Mouse (Mus musculus) hindbrain, embryonic 11.5 days (tissue): ENCODE measurements at regions not wholly inside any gene's neighbourhood (a gene's known extent, or its start where the extent isn't known, plus 50 kb on each side); places are given as distances from the start of the nearest gene placed in this dataset.

Source experiments
- ATAC-seq: fragments of 200-750 bp; cut with Nextera tagmentation; 2 replicates; pipeline ENCODE4 v1.8.0; 2017; ENCODE audit warnings: mild to moderate bottlenecking, moderate TSS enrichment, moderate library complexity; ENCODE audit not compliant: low FRiP score
- DNase-seq: peaks from one replicate; pipeline ENCODE4 v3.0.0-alpha.2; 2015; ENCODE audit warnings: low spot score
- H3K27ac ChIP-seq: fragments of 300-500 bp; sonication (generic); 2 replicates; pipeline ENCODE4 v1.5.1; 2014; ENCODE audit warnings: mild to moderate bottlenecking, low read depth, low read length
- H3K27me3 ChIP-seq: fragments of 300-500 bp; sonication (generic); 2 replicates; pipeline ENCODE4 v1.6.1; 2014; ENCODE audit warnings: mild to moderate bottlenecking, low read length, moderate library complexity, mixed read lengths; ENCODE audit not compliant: control insufficient read depth, insufficient read depth
- H3K36me3 ChIP-seq: fragments of 300-500 bp; sonication (generic); 2 replicates; pipeline ENCODE4 v1.6.1; 2014; ENCODE audit warnings: mild to moderate bottlenecking, low read length, moderate library complexity, mixed read lengths; ENCODE audit not compliant: control insufficient read depth, insufficient read depth
- H3K4me1 ChIP-seq: fragments of 300-500 bp; sonication (generic); replicated peaks from 2 replicates; pipeline ENCODE4 v1.6.1; 2014; ENCODE audit warnings: low read length, mixed read lengths; ENCODE audit not compliant: control insufficient read depth, insufficient read depth
- H3K4me2 ChIP-seq: fragments of 300-500 bp; sonication (generic); replicated peaks from 2 replicates; pipeline ENCODE4 v1.6.1; 2014; ENCODE audit warnings: mild to moderate bottlenecking, low read depth, low read length
- H3K4me3 ChIP-seq: fragments of 300-500 bp; sonication (generic); 2 replicates; pipeline ENCODE4 v1.5.1; 2014; ENCODE audit warnings: low read depth, low read length
- H3K9ac ChIP-seq: fragments of 300-500 bp; sonication (generic); 2 replicates; pipeline ENCODE4 v1.6.1; 2014; ENCODE audit warnings: low read depth, low read length
- H3K9me3 ChIP-seq: fragments of 300-500 bp; sonication (generic); 2 replicates; pipeline ENCODE4 v1.6.1; 2016; ENCODE audit warnings: low read length; ENCODE audit not compliant: control insufficient read depth
- WGBS: fragments of 180-500 bp; shearing (Covaris S2); extraction: QIAGEN DNeasy Blood & Tissue Kit; methylation state at CpG from one replicate; pipeline ENCODE4 v1.1.7; 2014; 5-methylcytosine and 5-hydroxymethylcytosine counted together

DNA sequence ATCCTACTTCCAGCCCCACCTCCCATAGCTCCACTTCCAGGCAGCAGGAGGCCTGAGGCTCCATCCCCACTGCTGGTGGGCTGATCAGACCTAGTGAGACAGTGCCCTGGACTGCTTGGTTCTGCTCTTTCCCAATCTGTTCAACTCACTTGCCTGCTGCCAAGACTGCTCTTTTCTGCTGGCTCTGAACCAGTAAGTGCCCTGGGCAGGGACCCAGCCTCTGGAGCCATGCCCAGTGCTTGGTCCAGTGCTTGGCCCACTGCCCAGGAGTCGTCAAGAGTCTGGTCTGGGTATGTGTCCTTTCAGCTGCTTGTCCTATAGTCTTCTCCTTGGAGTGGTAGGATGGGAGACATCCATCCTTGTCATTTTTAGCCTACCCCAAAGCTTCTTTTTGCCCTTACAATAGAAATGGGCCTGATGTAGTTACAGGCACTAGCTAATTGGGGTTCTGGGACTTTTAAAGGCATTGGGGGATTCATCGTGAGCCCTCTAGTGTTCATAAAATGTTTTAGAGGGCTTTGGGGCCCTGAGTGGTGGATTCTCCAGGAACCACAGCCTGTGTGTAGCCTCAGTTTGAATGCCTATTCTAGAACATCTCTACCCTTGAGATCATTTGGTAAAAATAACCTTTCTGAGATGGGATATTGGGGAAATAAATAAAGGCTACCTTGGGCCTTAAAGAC is 94.7 kb upstream of the Ssbp2 start:
- Histone ChIP-seq H3K4me1 (no peaks in the 10 kb centered on the region), H3K27ac (no peak overlapping the region), H3K9me3 (no peaks in the 10 kb centered on the region), H3K36me3 (no peaks in the 10 kb centered on the region), H3K9ac (no peak overlapping the region), H3K4me3 (no peak overlapping the region), H3K27me3 (no peaks in the 10 kb centered on the region), H3K4me2 (no peak overlapping the region)
- ATAC-seq = no peak
- WGBS = 78% methylated on average over 2 of the region's 2 CpGs
- no peak for DNase-seq

DNA sequence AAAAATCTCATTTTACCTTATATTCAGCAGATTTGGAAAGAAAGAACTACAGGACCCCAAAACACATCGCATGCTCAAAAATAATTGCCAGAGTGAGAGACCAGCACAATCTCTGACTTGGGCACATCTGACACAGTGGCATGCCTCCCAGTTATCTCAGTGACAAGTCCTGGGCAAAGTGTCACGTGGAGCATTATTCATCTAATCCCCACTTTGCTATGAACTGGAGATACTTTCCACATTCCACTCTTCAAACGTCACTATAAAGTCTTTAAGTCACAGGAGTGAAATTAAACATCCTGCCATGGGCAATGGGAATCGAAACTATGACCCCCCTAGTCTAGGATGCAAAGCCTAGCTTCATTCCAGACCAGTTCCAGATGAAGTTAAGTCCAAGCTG is 93.5 kb upstream of the Ssbp2 start:
- Histone ChIP-seq H3K4me1 (0 out of 2 replicates have a peak, but pooled peaks cover 2% of the 10 kb centered on the region), H3K27me3 (no peaks in the 10 kb centered on the region), H3K4me2 (no peak overlapping the region), H3K36me3 (no peaks in the 10 kb centered on the region), H3K9me3 (no peaks in the 10 kb centered on the region), H3K27ac (no peak overlapping the region), H3K9ac (no peak overlapping the region), H3K4me3 (no peak overlapping the region)
- 85% methylated on average over 4 of the region's 4 CpGs for WGBS
- ATAC-seq = no peak
- DNase-seq = no peak

DNA sequence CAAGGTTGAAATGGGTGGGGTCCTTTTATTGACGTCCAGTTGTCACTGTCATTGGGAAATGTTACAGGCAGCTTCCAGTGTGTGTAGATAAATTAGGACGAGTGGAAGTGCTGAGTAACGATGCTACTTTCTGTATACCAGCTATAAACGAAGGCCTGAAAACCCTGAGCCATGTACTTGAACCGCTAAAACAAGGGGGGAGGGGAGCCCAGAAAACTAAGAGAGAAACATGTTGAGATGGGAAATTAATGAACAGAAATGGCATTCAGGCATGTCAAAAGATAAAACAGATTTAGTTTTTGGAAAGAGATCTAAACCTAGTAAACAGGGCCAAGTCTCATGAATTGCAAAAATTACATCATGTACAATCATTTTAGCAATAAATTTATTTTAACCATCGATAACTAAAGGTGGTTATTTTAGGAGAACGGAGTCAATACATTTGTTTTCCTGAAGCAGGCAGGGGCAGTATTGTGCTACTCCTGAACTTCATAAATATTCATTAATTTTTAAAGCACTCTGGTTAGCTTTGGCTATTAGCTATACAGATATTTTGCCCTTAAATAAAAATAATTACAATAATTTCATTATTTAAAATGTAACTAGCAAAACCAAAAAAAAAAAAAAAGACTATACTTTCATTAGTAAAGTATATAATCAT is 92.1 kb upstream of the Ssbp2 start:
- no peak for DNase-seq

DNA sequence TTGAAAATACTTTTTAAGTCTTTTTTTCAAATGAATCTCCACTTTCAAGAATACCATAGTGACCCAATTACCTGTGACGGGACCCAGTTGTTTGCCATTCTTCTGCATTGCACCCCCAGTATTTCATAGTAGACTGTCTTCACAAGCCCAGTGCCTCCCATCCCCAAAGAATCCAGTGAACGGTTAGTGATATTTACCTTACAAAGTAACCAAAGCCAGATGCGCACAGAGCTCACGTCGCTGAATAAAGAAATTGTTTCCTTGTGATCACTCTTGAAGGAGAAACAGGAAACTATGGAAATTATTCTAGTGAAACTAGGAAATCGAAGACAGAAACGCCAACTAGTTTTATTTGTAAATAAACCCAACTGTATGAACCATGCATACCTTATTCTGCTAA is 91.4 kb upstream of the Ssbp2 start:
- H3K4me2 ChIP-seq = no peak overlapping the region
- no peaks in the 10 kb centered on the region for H3K9me3 ChIP-seq
- H3K27ac ChIP-seq = no peak overlapping the region
- ATAC-seq = no peak
- no peaks in the 10 kb centered on the region for H3K36me3 ChIP-seq
- peaks cover 12% of the 10 kb centered on the region for H3K4me1 ChIP-seq
- WGBS = 77% methylated on average over 7 of the region's 7 CpGs
- peak; percentile 33 for DNase-seq
- no peak overlapping the region for H3K4me3 ChIP-seq
- no peaks in the 10 kb centered on the region for H3K27me3 ChIP-seq
- H3K9ac ChIP-seq = no peak overlapping the region

More for the DNA sequence above, 92.1 kb upstream of the Ssbp2 start:
- no peak for ATAC-seq
- Histone ChIP-seq H3K27ac (no peak overlapping the region), H3K36me3 (no peaks in the 10 kb centered on the region), H3K9ac (no peak overlapping the region), H3K4me1 (peaks cover 9% of the 10 kb centered on the region), H3K4me2 (no peak overlapping the region), H3K27me3 (no peaks in the 10 kb centered on the region), H3K9me3 (no peaks in the 10 kb centered on the region), H3K4me3 (no peak overlapping the region)
- 59% methylated on average over 7 of the region's 7 CpGs for WGBS

DNA sequence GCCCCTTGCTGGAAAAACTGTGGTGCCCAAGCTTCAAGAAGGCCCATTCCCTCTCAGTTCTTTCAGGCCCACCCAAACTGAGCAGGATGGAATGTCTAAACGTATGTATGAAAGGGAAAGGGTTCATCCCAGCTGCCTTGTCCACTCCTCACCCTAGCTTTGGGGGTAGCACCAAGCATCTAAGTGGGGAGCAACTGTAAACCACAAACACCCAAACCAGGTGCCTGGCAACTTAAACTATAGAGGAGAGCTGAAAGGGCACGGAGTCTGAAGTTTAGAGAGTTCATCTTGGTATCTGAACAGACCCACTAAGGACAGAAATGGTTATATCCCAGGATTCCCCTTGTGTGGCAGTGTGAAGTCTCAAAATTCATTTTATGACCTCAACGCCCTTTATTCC is 90.1 kb upstream of the Ssbp2 start:
- Histone ChIP-seq H3K4me3 (peak overlapping the region; percentile 36; the same call in 1 of the 2 replicates), H3K4me1 (peaks cover 15% of the 10 kb centered on the region), H3K9ac (peak overlapping the region; percentile 55), H3K27me3 (no peaks in the 10 kb centered on the region), H3K36me3 (no peaks in the 10 kb centered on the region), H3K9me3 (no peaks in the 10 kb centered on the region), H3K27ac (peak overlapping the region; percentile 98), H3K4me2 (peak overlapping the region; percentile 81)
- DNase-seq (no peak), ATAC-seq (no peak)
- 33% methylated on average over 3 of the region's 3 CpGs for WGBS

DNA sequence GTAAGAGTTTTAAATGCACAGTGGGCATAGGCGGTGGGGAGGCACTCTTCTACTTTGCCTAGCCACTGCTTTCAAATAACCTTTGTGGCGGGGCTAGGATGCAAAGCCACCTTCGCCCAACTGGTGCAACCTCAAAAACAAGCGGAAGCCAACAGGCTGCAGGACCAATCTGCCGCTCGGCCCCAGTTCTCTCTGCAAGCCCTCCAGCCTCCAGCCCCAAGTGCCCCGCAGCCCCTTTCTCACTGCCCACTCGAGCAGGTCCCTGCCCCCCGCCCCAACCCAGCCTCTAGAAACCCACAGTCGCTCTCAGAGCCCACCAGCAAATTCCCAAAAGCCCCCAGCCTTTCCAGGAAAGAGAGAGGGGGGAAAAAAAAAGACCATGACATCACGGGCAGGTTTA is 89.6 kb upstream of the Ssbp2 start:
- Histone ChIP-seq H3K27me3 (no peaks in the 10 kb centered on the region), H3K4me3 (peak overlapping the region; percentile 36), H3K9ac (peak overlapping the region; percentile 55), H3K4me2 (peak overlapping the region; percentile 81), H3K4me1 (peaks cover 15% of the 10 kb centered on the region), H3K36me3 (no peaks in the 10 kb centered on the region), H3K9me3 (no peaks in the 10 kb centered on the region), H3K27ac (peak overlapping the region; percentile 98)
- WGBS = 2% methylated on average over 11 of the region's 11 CpGs
- DNase-seq (no peak), ATAC-seq (peak; percentile 58)

DNA sequence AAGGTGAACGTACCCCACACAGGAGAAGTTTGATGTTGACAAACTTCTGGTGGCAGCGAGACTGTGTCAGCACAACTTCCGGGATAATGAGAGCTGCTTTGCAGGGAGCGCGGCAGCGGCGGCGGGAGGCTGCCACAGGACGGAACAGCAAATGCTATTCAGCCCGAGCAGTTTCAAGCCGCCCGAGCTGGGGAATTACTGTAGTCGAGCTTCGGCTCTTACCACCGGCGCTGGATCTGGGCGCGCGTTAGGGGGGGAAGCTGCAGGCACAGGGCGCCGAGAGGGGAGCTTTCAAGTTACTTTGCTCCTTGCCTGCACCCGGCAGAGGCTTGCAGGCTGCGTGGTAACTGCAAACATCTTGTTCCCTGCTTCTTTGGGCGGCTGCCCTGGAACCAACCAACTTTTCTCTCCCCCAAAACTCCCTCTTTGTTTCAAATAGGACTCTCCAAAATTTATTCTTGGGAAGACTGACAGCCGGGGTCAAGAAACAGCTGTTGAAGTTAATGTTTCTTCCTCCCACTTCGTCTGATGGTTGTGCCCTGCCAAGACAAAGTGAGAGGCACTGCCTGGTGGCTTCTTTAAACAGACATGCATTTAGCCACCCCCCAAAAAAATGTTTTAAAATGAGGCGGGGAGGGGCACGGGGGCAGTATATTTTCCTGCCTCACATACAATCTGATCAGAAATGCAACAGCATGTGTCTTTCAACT is 89.0 kb upstream of the Ssbp2 start:
- DNase-seq = peak; percentile 98
- under 1% methylated on average over 28 of the region's 28 CpGs for WGBS
- Histone ChIP-seq H3K36me3 (no peaks in the 10 kb centered on the region), H3K27ac (peak overlapping the region; percentile 98), H3K4me1 (peaks cover 15% of the 10 kb centered on the region), H3K27me3 (no peaks in the 10 kb centered on the region), H3K4me3 (peak overlapping the region; percentile 36), H3K9me3 (no peaks in the 10 kb centered on the region), H3K4me2 (peak overlapping the region; percentile 81), H3K9ac (peak overlapping the region; percentile 55)
- ATAC-seq = peak; percentile 93

DNA sequence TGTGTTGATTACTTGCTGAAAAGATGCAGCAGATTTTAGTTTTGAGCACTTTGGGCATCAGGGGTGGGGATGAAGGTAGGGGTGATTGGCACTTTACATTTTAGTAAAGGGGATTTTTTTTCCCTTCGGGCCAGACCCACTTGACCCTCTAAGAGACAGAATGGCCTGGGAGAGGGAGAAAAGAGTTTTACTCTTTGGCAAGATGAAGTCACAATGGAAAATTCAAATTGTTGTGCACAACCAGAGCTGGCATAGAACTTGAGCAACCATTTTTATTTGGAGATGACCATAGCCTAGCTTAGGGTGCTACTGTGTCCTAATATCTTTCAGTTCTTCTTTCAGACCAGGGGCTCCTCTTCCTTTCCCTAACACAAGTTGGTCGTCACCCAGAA is 88.5 kb upstream of the Ssbp2 start:
- Histone ChIP-seq H3K9ac (no peak overlapping the region; the same call in 1 of the 2 replicates), H3K27ac (peak overlapping the region; percentile 98), H3K4me3 (no peak overlapping the region), H3K4me1 (peaks cover 15% of the 10 kb centered on the region), H3K36me3 (no peaks in the 10 kb centered on the region), H3K27me3 (no peaks in the 10 kb centered on the region), H3K9me3 (no peaks in the 10 kb centered on the region), H3K4me2 (peak overlapping the region; percentile 81)
- no peak for ATAC-seq
- 16% methylated on average over 2 of the region's 2 CpGs for WGBS
- no peak for DNase-seq
